Mouse (Mus musculus) heart, postnatal 36 days (tissue): ENCODE measurements around the gene Fhl4. TPM values are rescaled to one million over a fixed set of nuclear protein-coding genes. Genes with fewer than 3 reads are reported as not detected.

Source experiments
- total RNA-seq, 2 experiments: library from RNA; stranded (reverse); gene quantifications; 2 replicates each; pipeline ENCODE4 v1.2.3; 2021

The Fhl4 gene
- total RNA-seq, 2 experiments from 2014 or later: 0.35 to 0.61 TPM

Other genes with a start within 250 kb of the Fhl4 start
- 10 to 100 TPM; 35.5 to 40.9 TPM for gene Ric8b, start 184.9 kb downstream of the Fhl4 start, total RNA-seq
- 10 to 100 TPM; 14.8 to 16.0 TPM for gene Tmem263, start 132 bp upstream of the Fhl4 start, total RNA-seq
- 10 to 100 TPM; 19.1 to 20.6 TPM for gene Mterf2, start 25.5 kb upstream of the Fhl4 start, total RNA-seq
- 10 to 100 TPM in 1 of 2 experiments, 1 to 10 TPM in 1; 9.0 to 11.3 TPM for gene Cry1, start 82.6 kb upstream of the Fhl4 start, total RNA-seq